Mouse (Mus musculus) cerebellum, postnatal 4 days (tissue): ENCODE results near the gene Cyp4f17.
"Not testable (repeated sequence)": the region's sequence is repeated elsewhere in the genome, so short reads cannot be mapped to it uniquely, and the experiment has no call there.

ENCODE experiments used
- DNase-seq, 2 experiments: peaks; one replicate each; pipeline ENCODE4 v3.0.0; 2022; ENCODE audit warnings: low spot score in 2 of 2, mixed read lengths in 1 of 2

Cyp4f17 gene

GRCm38 (mm10) chr17:32505851-32506728 lies at the start of gene Cyp4f17:
Gene Cyp4f17, plus strand, starts transcription at chr17:32506050.
- DNase-seq, result peak in 1 of 2 experiments; percentile 26

GRCm38 (mm10) chr17:32468494-32468893 lies 37.4 kb upstream of the Cyp4f17 start:
- DNase-seq, result no peak

- DNase-seq, result no peak
Observed at GRCm38 (mm10) chr17:32470795-32471194, 35.1 kb upstream of the Cyp4f17 start.

GRCm38 (mm10) chr17:32472176-32472575 lies 33.7 kb upstream of the Cyp4f17 start:
- DNase-seq, result no peak

GRCm38 (mm10) chr17:32474954-32475560 lies 30.8 kb upstream of the Cyp4f17 start:
- DNase-seq, result no peak

GRCm38 (mm10) chr17:32477204-32477603 lies 28.6 kb upstream of the Cyp4f17 start:
- no peak for DNase-seq

GRCm38 (mm10) chr17:32478727-32479126 lies 27.1 kb upstream of the Cyp4f17 start:
- no peak for DNase-seq

GRCm38 (mm10) chr17:32479554-32480506 lies 26.0 kb upstream of the Cyp4f17 start:
- DNase-seq, result peak in 1 of 2 experiments; percentile 27

GRCm38 (mm10) chr17:32481766-32482165 lies 24.1 kb upstream of the Cyp4f17 start:
- no peak for DNase-seq

- peak; percentile 50 to 85 for DNase-seq
Observed at GRCm38 (mm10) chr17:32483200-32483599, 22.6 kb upstream of the Cyp4f17 start.

GRCm38 (mm10) chr17:32492349-32492980 lies 13.4 kb upstream of the Cyp4f17 start:
- no peak for DNase-seq

- DNase-seq, result peak; percentile 30 to 61
Observed at GRCm38 (mm10) chr17:32494601-32495000, 11.2 kb upstream of the Cyp4f17 start.

- not testable (repeated sequence) for DNase-seq
Observed at GRCm38 (mm10) chr17:32500511-32500910, 5.3 kb upstream of the Cyp4f17 start.

- no peak for DNase-seq
Observed at GRCm38 (mm10) chr17:32501051-32501450, 4.8 kb upstream of the Cyp4f17 start.

GRCm38 (mm10) chr17:32503111-32503510 lies 2.7 kb upstream of the Cyp4f17 start:
- DNase-seq, result no peak

- no peak for DNase-seq
Observed at GRCm38 (mm10) chr17:32506729-32507245, 937 bp downstream of the Cyp4f17 start.

GRCm38 (mm10) chr17:32516126-32516525 lies 10.3 kb downstream of the Cyp4f17 start:
- no peak for DNase-seq

GRCm38 (mm10) chr17:32521981-32522380 lies 16.1 kb downstream of the Cyp4f17 start:
- DNase-seq, result no peak

GRCm38 (mm10) chr17:32522386-32522785 lies 16.5 kb downstream of the Cyp4f17 start:
- no peak for DNase-seq

GRCm38 (mm10) chr17:32522816-32523215 lies 17.0 kb downstream of the Cyp4f17 start:
- no peak for DNase-seq

GRCm38 (mm10) chr17:32523895-32524294 lies 18.0 kb downstream of the Cyp4f17 start:
- DNase-seq, result no peak
